Mouse (Mus musculus): ENCODE measurements around the gene Nfib. TPM values are rescaled to one million over a fixed set of nuclear protein-coding genes. Genes with fewer than 3 reads are reported as not detected.

The Nfib gene
- polyA plus RNA-seq, 1 experiment from 2014 or later: 27.3 TPM

- ChIA-PET CTCF (interaction anchor here (0.7 kb wide), 1 partner anchor 910 kb away, joined by 3 read pairs; no protein-coding TSS in a partner anchor), POLR2A (no interaction called here)
- H3K27me3 ChIP-seq: no peaks in the 10 kb centered on the region
- TF ChIP-seq CTCF (IDR thresholded peaks at IDR 0.05): no peak
- in situ Hi-C loops (cut with MboI; ENCODE audit: low pct_unique_long_range_greater_than_20kb): no loop called here
- DNase-seq (ENCODE audit: low read depth, low spot score) (no peak), ATAC-seq (no peak)
These were observed 296.8 kb downstream of the Nfib start for GRCm38 (mm10) chr4:82408463-82409404.

GRCm38 (mm10) chr4:82406511-82406910, 299.0 kb downstream of the Nfib start:
- ATAC-seq (no peak), DNase-seq (ENCODE audit: low read depth, low spot score) (no peak)
- ChIA-PET CTCF (no interaction called here), POLR2A (no interaction called here)
- no peak for TF ChIP-seq CTCF (IDR thresholded peaks at IDR 0.05)
- in situ Hi-C loops (cut with MboI; ENCODE audit: low pct_unique_long_range_greater_than_20kb): no loop called here
- H3K27me3 ChIP-seq: no peaks in the 10 kb centered on the region

GRCm38 (mm10) chr4:82405791-82406190, 299.8 kb downstream of the Nfib start:
- in situ Hi-C loops (cut with MboI; ENCODE audit: low pct_unique_long_range_greater_than_20kb): no loop called here
- no peaks in the 10 kb centered on the region for H3K27me3 ChIP-seq
- ChIA-PET CTCF (interaction anchor here (0.9 to 1.0 kb wide), 2 partner anchors 9 to 11 kb away, joined by 3 to 5 read pairs; no protein-coding TSS in a partner anchor), POLR2A (no interaction called here)
- TF ChIP-seq CTCF (IDR thresholded peaks at IDR 0.05): no peak
- DNase-seq (ENCODE audit: low read depth, low spot score) (no peak), ATAC-seq (no peak)

- DNase-seq (ENCODE audit: low read depth, low spot score) (no peak), ATAC-seq (no peak)
- in situ Hi-C loops (cut with MboI; ENCODE audit: low pct_unique_long_range_greater_than_20kb): no loop called here
- ChIA-PET POLR2A (no interaction called here), CTCF (no interaction called here)
- no peak for TF ChIP-seq CTCF (IDR thresholded peaks at IDR 0.05)
- H3K27me3 ChIP-seq: no peaks in the 10 kb centered on the region
These were observed 301.4 kb downstream of the Nfib start for GRCm38 (mm10) chr4:82403975-82404651.

GRCm38 (mm10) chr4:82402666-82403065, 302.9 kb downstream of the Nfib start:
- ATAC-seq: no peak
- POLR2A ChIA-PET: no interaction called here
- no peak for DNase-seq (ENCODE audit: low read depth, low spot score)
- no peak for TF ChIP-seq CTCF (IDR thresholded peaks at IDR 0.05)
- in situ Hi-C loops (cut with MboI; ENCODE audit: low pct_unique_long_range_greater_than_20kb): no loop called here
- CTCF ChIA-PET: interaction anchor here (1.0 kb wide), 1 partner anchor 8 kb away, joined by 3 read pairs; no protein-coding TSS in a partner anchor
- H3K27me3 ChIP-seq: no peaks in the 10 kb centered on the region

- DNase-seq (ENCODE audit: low read depth, low spot score) (no peak), ATAC-seq (no peak)
- in situ Hi-C loops (cut with MboI; ENCODE audit: low pct_unique_long_range_greater_than_20kb): no loop called here
These were observed 304.0 kb downstream of the Nfib start for GRCm38 (mm10) chr4:82401450-82402061.

GRCm38 (mm10) chr4:82400536-82400935, 305.0 kb downstream of the Nfib start:
- CTCF ChIA-PET: interaction anchor here (1.1 to 1.5 kb wide), 5 partner anchors 8 to 20 kb away, joined by 3 to 4 read pairs (median 3); no protein-coding TSS in a partner anchor
- POLR2A ChIA-PET: interaction anchor here (0.6 to 1.1 kb wide), 3 partner anchors 55 to 264 kb away, joined by 3 to 9 read pairs (median 4); no protein-coding TSS in a partner anchor
- peak; percentile 49 for DNase-seq (ENCODE audit: low read depth, low spot score)
- no peaks in the 10 kb centered on the region for H3K27me3 ChIP-seq
- ATAC-seq: peak; percentile 64
- no peak for TF ChIP-seq CTCF (IDR thresholded peaks at IDR 0.05)
- in situ Hi-C loops (cut with MboI; ENCODE audit: low pct_unique_long_range_greater_than_20kb): no loop called here

More at GRCm38 (mm10) chr4:82401450-82402061, 304.0 kb downstream of the Nfib start:
- CTCF ChIA-PET: interaction anchor here (1.0 to 1.5 kb wide), 4 partner anchors 9 to 19 kb away, joined by 3 to 4 read pairs (median 3); no protein-coding TSS in a partner anchor
- TF ChIP-seq CTCF (IDR thresholded peaks at IDR 0.05): no peak
- POLR2A ChIA-PET: interaction anchor here (1.1 kb wide), 1 partner anchor 105 kb away, joined by 9 read pairs; no protein-coding TSS in a partner anchor
- no peaks in the 10 kb centered on the region for H3K27me3 ChIP-seq

- TF ChIP-seq CTCF (IDR thresholded peaks at IDR 0.05): no peak
- in situ Hi-C loops (cut with MboI; ENCODE audit: low pct_unique_long_range_greater_than_20kb): loop anchor here (5.0 kb wide), 1 partner anchor 103 kb away; no protein-coding TSS in a partner anchor
- POLR2A ChIA-PET: no interaction called here
- DNase-seq (ENCODE audit: low read depth, low spot score): peak; percentile 80
- peak; percentile 78 for ATAC-seq
- no peaks in the 10 kb centered on the region for H3K27me3 ChIP-seq
- CTCF ChIA-PET: interaction anchor here (1.1 to 1.3 kb wide), 2 partner anchors 11 to 19 kb away, joined by 3 read pairs; no protein-coding TSS in a partner anchor
These were observed 305.9 kb downstream of the Nfib start for GRCm38 (mm10) chr4:82399406-82400380.

- no peaks in the 10 kb centered on the region for H3K27me3 ChIP-seq
- no peak for ATAC-seq
- in situ Hi-C loops (cut with MboI; ENCODE audit: low pct_unique_long_range_greater_than_20kb): loop anchor here (5.0 kb wide), 1 partner anchor 104 kb away; no protein-coding TSS in a partner anchor
- CTCF ChIA-PET: interaction anchor here (0.8 kb wide), 1 partner anchor 37 kb away, joined by 4 read pairs; no protein-coding TSS in a partner anchor
- POLR2A ChIA-PET: no interaction called here
- DNase-seq (ENCODE audit: low read depth, low spot score): no peak
- no peak for TF ChIP-seq CTCF (IDR thresholded peaks at IDR 0.05)
These were observed 307.3 kb downstream of the Nfib start for GRCm38 (mm10) chr4:82398282-82398681.

Measured in Patski (cell line).